Mouse (Mus musculus) forebrain, embryonic 11.5 days (tissue): Measurements from ENCODE around the gene Srgn. TPM values are rescaled to one million over a fixed set of nuclear protein-coding genes. Genes with fewer than 3 reads are reported as not detected.
A peak's percentile ranks its signal among the peaks of the same experiment; 100 is the strongest.
"Not testable (repeated sequence)": the region's sequence is repeated elsewhere in the genome, so short reads cannot be mapped to it uniquely, and the experiment has no call there.

ENCODE experiments used
- ATAC-seq: fragments of 200-750 bp; cut with Nextera tagmentation; replicated peaks from 2 replicates; pipeline ENCODE4 v1.8.0; 2017; ENCODE audit warnings: moderate TSS enrichment; ENCODE audit not compliant: low FRiP score
- DNase-seq: peaks from one replicate; pipeline ENCODE4 v3.0.0-alpha.2; 2017; ENCODE audit warnings: low spot score
- H3K27ac ChIP-seq: fragments of 300-500 bp; sonication (generic); 2 replicates; pipeline ENCODE4 v1.5.1; 2014; ENCODE audit warnings: low read depth, low read length
- H3K27me3 ChIP-seq: fragments of 300-500 bp; sonication (generic); 2 replicates; pipeline ENCODE4 v1.6.1; 2014; ENCODE audit warnings: mild to moderate bottlenecking, low read length, mixed read lengths; ENCODE audit not compliant: control insufficient read depth, insufficient read depth
- H3K36me3 ChIP-seq: fragments of 300-500 bp; sonication (generic); 2 replicates; pipeline ENCODE4 v1.6.1; 2014; ENCODE audit warnings: mild to moderate bottlenecking, low read length, moderate library complexity, mixed read lengths; ENCODE audit not compliant: control insufficient read depth, insufficient read depth
- H3K4me1 ChIP-seq: fragments of 300-500 bp; sonication (generic); replicated peaks from 2 replicates; pipeline ENCODE4 v1.6.1; 2014; ENCODE audit warnings: low read length, mixed read lengths; ENCODE audit not compliant: control insufficient read depth, insufficient read depth
- H3K4me2 ChIP-seq: fragments of 300-500 bp; sonication (generic); 2 replicates; pipeline ENCODE4 v1.6.1; 2014; ENCODE audit warnings: low read depth, mild to moderate bottlenecking, low read length, moderate library complexity, mixed read lengths; ENCODE audit not compliant: severe bottlenecking
- H3K4me3 ChIP-seq: fragments of 300-500 bp; sonication (generic); 2 replicates; pipeline ENCODE4 v1.5.1; 2014; ENCODE audit warnings: low read depth, low read length
- H3K9ac ChIP-seq: fragments of 300-500 bp; sonication (generic); 2 replicates; pipeline ENCODE4 v1.6.1; 2014; ENCODE audit warnings: low read length
- H3K9me3 ChIP-seq: fragments of 300-500 bp; sonication (generic); 2 replicates; pipeline ENCODE4 v1.6.1; 2016; ENCODE audit warnings: low read length, mixed read lengths; ENCODE audit not compliant: control insufficient read depth
- WGBS: fragments of 180-500 bp; shearing (Covaris S2); extraction: QIAGEN DNeasy Blood & Tissue Kit; methylation state at CpG from one replicate; pipeline ENCODE4 v1.1.7; 2014; 5-methylcytosine and 5-hydroxymethylcytosine counted together
- polyA plus RNA-seq: library from polyadenylated mRNA; unstranded; fragments of >200 nt; fragmentation: Nextera tagmentation; extraction: Ambion mirVana; gene quantifications from 2 replicates; pipeline ENCODE4 v1.2.1, GENCODE M21; 2014

Gene Srgn
- polyA plus RNA-seq, 1 experiment from 2014 or later = 5.4 TPM

DNA sequence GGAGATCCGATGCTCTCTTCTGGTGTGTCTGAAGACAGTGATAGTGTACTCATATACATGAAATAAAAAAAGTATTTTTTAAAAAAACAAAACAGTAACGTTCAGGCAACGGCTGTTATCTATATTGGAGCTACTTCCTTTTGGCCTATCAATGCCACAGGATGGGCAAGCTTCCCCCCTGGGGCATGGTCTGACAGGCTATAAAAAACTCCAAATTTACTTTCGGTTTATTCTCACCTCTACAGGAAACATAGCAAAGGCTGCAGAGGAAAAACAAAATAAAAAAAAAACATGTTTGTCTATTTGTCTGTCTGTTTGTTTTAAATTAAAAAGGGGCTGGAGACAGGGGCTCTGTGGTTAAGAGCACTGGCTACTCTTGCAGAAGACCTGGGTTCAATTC lies 23.9 kb downstream of the Srgn start:
- ATAC-seq (no peak), DNase-seq (no peak)
- Histone ChIP-seq H3K4me2 (no peak overlapping the region), H3K9ac (no peak overlapping the region), H3K9me3 (no peaks in the 10 kb centered on the region), H3K27me3 (no peaks in the 10 kb centered on the region; the same call in 1 of the 2 replicates), H3K4me1 (no peaks in the 10 kb centered on the region), H3K4me3 (no peak overlapping the region), H3K36me3 (no peaks in the 10 kb centered on the region), H3K27ac (no peak overlapping the region)
- WGBS = 91% methylated on average over 4 of the region's 4 CpGs

DNA sequence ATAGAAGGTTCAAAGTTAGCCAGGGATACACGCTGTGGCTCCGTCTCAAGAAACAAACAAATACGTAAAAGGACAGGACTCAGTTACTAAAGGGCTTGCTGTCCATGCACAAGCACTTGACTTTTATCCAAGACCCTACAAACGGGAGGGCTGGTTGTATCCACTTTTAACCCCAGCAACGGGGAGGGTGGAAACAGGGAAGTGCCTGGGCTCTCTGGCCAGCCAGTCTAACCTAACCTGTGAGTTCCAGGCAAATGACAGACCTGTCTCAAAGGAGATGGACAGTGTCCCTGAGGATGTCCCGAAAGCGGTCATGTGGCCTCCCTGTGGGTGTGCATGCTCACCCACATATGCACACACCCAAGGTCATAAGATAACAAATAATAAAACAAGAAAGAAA lies 25.3 kb downstream of the Srgn start:
- no peak overlapping the region for H3K9ac ChIP-seq
- H3K36me3 ChIP-seq = no peaks in the 10 kb centered on the region
- no peaks in the 10 kb centered on the region for H3K27me3 ChIP-seq
- no peak for DNase-seq
- no peaks in the 10 kb centered on the region for H3K4me1 ChIP-seq
- H3K4me2 ChIP-seq = no peak overlapping the region
- no peak for ATAC-seq
- H3K9me3 ChIP-seq = no peaks in the 10 kb centered on the region
- no peak overlapping the region for H3K27ac ChIP-seq
- H3K4me3 ChIP-seq = no peak overlapping the region
- 82% methylated on average over 7 of the region's 7 CpGs for WGBS

DNA sequence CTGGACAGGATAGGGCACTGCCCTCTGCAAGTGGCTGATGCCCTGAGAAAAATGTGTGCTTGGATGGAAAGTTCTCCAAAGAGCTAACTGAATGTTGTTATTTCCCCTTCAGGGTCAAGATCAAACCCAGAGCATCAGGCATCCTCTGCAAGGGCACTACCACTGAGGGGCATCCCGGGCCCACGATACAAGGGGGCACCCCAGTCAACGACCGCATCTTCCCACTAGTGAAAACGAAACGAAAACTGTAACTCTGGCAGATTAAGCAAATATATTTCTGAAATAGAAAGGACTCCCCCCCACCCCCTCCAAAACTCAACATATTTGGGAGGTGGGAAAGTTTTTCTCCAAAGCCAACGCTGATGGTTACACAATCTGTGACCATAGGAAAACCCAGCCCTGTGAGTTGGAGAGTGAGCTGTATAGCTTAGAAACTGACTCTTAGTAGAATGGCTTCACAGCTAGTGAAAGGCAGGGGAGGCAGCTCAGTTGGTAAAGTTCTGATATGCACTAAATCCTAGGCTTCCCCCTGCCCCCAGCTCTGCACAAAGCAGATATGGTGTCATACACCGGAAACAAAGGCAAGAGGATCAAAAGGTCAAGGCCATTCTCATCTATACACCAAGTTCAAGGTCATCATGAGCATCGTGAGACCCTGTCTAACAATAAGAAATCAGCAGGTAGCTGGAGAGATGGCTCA lies 26.2 kb downstream of the Srgn start:
- H3K27me3 ChIP-seq = no peaks in the 10 kb centered on the region
- no peaks in the 10 kb centered on the region for H3K9me3 ChIP-seq
- H3K4me3 ChIP-seq = no peak overlapping the region
- no peaks in the 10 kb centered on the region for H3K36me3 ChIP-seq
- no peak overlapping the region for H3K27ac ChIP-seq
- ATAC-seq = no peak
- DNase-seq = no peak
- no peaks in the 10 kb centered on the region for H3K4me1 ChIP-seq
- WGBS = 88% methylated on average over 9 of the region's 9 CpGs
- H3K4me2 ChIP-seq = no peak overlapping the region
- H3K9ac ChIP-seq = no peak overlapping the region

DNA sequence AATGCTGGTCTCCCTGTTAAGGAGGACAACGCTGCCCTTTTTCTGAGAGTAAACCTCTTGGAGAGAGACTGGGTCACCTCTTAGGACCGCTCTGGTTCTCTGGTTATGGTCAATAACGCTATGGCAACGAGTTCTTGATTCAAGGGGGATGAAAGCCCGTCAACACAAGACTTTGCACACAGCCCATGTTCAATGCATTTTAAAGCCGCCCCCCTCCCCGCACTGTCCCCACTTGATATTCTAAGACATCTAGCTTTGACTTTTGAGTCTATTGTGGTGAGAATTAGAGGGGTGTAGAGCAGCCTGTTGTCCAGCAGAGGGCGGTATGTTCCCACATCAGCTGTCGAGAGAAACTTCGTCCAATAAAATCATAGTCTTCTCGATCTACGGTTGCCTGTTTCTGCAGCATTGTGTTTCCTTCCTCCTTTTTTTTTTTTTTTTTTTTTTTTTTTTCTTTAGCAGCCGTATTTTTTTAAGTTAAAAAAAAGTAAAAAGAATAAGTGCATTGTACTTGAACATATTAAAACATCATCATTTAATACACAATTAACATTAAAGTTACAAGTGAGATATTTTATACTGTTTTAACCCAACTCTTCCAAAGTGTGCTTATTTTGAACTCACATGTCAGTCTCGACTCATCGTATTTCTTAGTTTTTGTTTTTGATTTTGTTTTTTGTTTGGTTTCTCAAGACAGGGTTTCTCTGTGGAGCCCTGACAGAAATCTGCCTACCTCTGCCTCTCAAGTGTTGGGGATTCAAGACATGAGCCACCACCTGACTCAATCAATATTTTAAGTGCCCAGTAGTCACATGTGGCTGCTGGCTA lies 26.9 kb downstream of the Srgn start:
- Histone ChIP-seq H3K4me3 (no peak overlapping the region), H3K36me3 (no peaks in the 10 kb centered on the region), H3K9me3 (no peaks in the 10 kb centered on the region), H3K4me1 (no peaks in the 10 kb centered on the region), H3K27ac (no peak overlapping the region), H3K9ac (no peak overlapping the region), H3K27me3 (no peaks in the 10 kb centered on the region), H3K4me2 (no peak overlapping the region)
- DNase-seq (peak; percentile 75), ATAC-seq (peak; percentile 70; the same call in 1 of the 2 replicates)
- WGBS = 26% methylated on average over 15 of the region's 15 CpGs

DNA sequence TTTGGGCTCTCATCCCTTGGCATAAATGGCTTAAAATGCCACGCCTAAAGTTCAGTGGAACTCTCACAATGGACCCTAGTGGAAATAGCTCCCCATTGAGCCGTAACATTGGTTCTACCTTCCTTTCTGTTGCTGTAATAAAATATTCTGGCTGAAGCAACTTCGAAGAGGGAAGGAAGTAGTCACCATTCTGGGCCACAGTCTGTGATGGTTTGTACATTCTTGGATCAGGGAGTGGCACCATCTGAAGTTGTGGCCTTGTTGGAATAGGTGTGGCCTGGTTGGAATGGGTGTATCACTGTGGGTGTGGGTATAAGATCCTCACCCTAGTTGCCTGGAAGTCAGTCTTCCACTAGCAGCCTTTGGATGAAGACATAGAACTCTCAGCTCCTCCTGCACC lies 35.6 kb downstream of the Srgn start:
- H3K9me3 ChIP-seq, H3K4me1 ChIP-seq, H3K9ac ChIP-seq, DNase-seq, H3K4me2 ChIP-seq, H3K27ac ChIP-seq, ATAC-seq, H3K4me3 ChIP-seq, H3K27me3 ChIP-seq, H3K36me3 ChIP-seq: not testable (repeated sequence)
- WGBS = 79% methylated on average over 3 of the region's 3 CpGs

GRCm38 (mm10) chr10:62488266-62488665 lies 39.0 kb downstream of the Srgn start:
- no peaks in the 10 kb centered on the region; the same call in 1 of the 2 replicates for H3K4me1 ChIP-seq
- no peak for DNase-seq
- ATAC-seq = no peak
- H3K27ac ChIP-seq = no peak overlapping the region
- H3K4me2 ChIP-seq = no peak overlapping the region
- no peaks in the 10 kb centered on the region for H3K27me3 ChIP-seq
- H3K4me3 ChIP-seq = no peak overlapping the region
- H3K9ac ChIP-seq = no peak overlapping the region
- WGBS = 17% methylated on average over 1 of the region's 1 CpGs
- no peaks in the 10 kb centered on the region for H3K9me3 ChIP-seq
- no peaks in the 10 kb centered on the region for H3K36me3 ChIP-seq

- Histone ChIP-seq H3K4me1 (no peaks in the 10 kb centered on the region; the same call in 1 of the 2 replicates), H3K4me3 (peak within 1 kb of the TSS; percentile 84), H3K4me2 (peak within 1 kb of the TSS; percentile 64), H3K9ac (peak within 1 kb of the TSS; percentile 76), H3K36me3 (no peaks in the 10 kb centered on the region), H3K27ac (no peak within 1 kb of the TSS), H3K9me3 (no peaks in the 10 kb centered on the region), H3K27me3 (no peaks in the 10 kb centered on the region)
- ATAC-seq = peak; percentile 92
- under 1% methylated on average over 54 of the region's 59 CpGs for WGBS
- DNase-seq = peak; percentile 98
Measured at GRCm38 (mm10) chr10:62486618-62487415, 40.4 kb downstream of the Srgn start, which contains the start of gene Vps26a. TSS of gene Vps26a (minus strand) at chr10:62486805.

GRCm38 (mm10) chr10:62485878-62486582 lies 41.2 kb downstream of the Srgn start:
- under 1% methylated on average over 48 of the region's 48 CpGs for WGBS
- peak overlapping the region; percentile 64 for H3K4me2 ChIP-seq

More at GRCm38 (mm10) chr10:62485878-62486582, 41.2 kb downstream of the Srgn start:
- no peaks in the 10 kb centered on the region; the same call in 1 of the 2 replicates for H3K4me1 ChIP-seq
- peak overlapping the region; percentile 84 for H3K4me3 ChIP-seq
- ATAC-seq = peak; percentile 78
- no peak overlapping the region for H3K27ac ChIP-seq
- no peaks in the 10 kb centered on the region for H3K36me3 ChIP-seq
- H3K9me3 ChIP-seq = no peaks in the 10 kb centered on the region
- H3K27me3 ChIP-seq = no peaks in the 10 kb centered on the region
- DNase-seq = no peak
- peak overlapping the region; percentile 76 for H3K9ac ChIP-seq
